Mouse (Mus musculus): Measurements from ENCODE around the gene Prkcz. TPM values are rescaled to one million over a fixed set of nuclear protein-coding genes. Genes with fewer than 3 reads are reported as not detected.

The Prkcz gene
- 17.6 and 18.3 TPM in 2 replicates for polyA plus RNA-seq (2014; fragmentation: Nextera tagmentation; extraction: Ambion mirVana)

- H3K27ac ChIP-seq (ENCODE audit: low read depth, low read length), result no peak within 1 kb of the TSS
- no peaks in the 10 kb centered on the region for H3K9me3 ChIP-seq (ENCODE audit: control insufficient read depth, low read length)
- DNase-seq (ENCODE audit: low spot score, missing footprints) (peak; percentile 95), ATAC-seq (ENCODE audit: low FRiP score) (peak; percentile 80)
- H3K4me3 ChIP-seq (ENCODE audit: low read depth, low read length), result peak within 1 kb of the TSS; percentile 35
- no peaks in the 10 kb centered on the region for H3K36me3 ChIP-seq (ENCODE audit: control insufficient read depth, insufficient read depth, low read length)
- peaks cover 5% of the 10 kb centered on the region; the same call in 1 of the 2 replicates for H3K4me1 ChIP-seq (ENCODE audit: control insufficient read depth, insufficient read depth, low read length)
- peak within 1 kb of the TSS; percentile 50 for H3K4me2 ChIP-seq
- WGBS, result under 1% methylated on average over 51 of the region's 51 CpGs
- no peak within 1 kb of the TSS for H3K9ac ChIP-seq (ENCODE audit: low read length)
- H3K27me3 ChIP-seq (ENCODE audit: control insufficient read depth, insufficient read depth, low read length), result peaks cover 35% of the 10 kb centered on the region
Observed at GRCm38 (mm10) chr4:155361303-155361791, at the start of gene Prkcz. Prkcz (minus strand) TSS chr4:155361361.

- DNase-seq (ENCODE audit: low spot score, missing footprints) (peak; percentile 98), ATAC-seq (ENCODE audit: low FRiP score) (peak; percentile 98)
- Histone ChIP-seq H3K4me2 (peak within 1 kb of the TSS; percentile 86), H3K27ac (ENCODE audit: low read depth, low read length) (no peak within 1 kb of the TSS), H3K27me3 (ENCODE audit: control insufficient read depth, insufficient read depth, low read length) (no peaks in the 10 kb centered on the region), H3K36me3 (ENCODE audit: control insufficient read depth, insufficient read depth, low read length) (no peaks in the 10 kb centered on the region), H3K4me3 (ENCODE audit: low read depth, low read length) (peak within 1 kb of the TSS; percentile 56), H3K4me1 (ENCODE audit: control insufficient read depth, insufficient read depth, low read length) (peaks cover 4% of the 10 kb centered on the region), H3K9me3 (ENCODE audit: control insufficient read depth, low read length) (no peaks in the 10 kb centered on the region), H3K9ac (ENCODE audit: low read length) (peak within 1 kb of the TSS; percentile 66)
- WGBS, result 0% methylated on average over 35 of the region's 35 CpGs
Observed at GRCm38 (mm10) chr4:155409058-155409776, 48.1 kb upstream of the Prkcz start, which contains the start of gene Cfap74. Cfap74 (plus strand) TSS chr4:155409190.

- WGBS, result 1% methylated on average over 8 of the region's 8 CpGs
- peak; percentile 66 for ATAC-seq (ENCODE audit: low FRiP score)
Observed at GRCm38 (mm10) chr4:155408695-155409057, 47.5 kb upstream of the Prkcz start.

GRCm38 (mm10) chr4:155402489-155402888 lies 41.3 kb upstream of the Prkcz start:
- DNase-seq (ENCODE audit: low spot score, missing footprints) (no peak), ATAC-seq (ENCODE audit: low FRiP score) (no peak)
- 92% methylated on average over 1 of the region's 1 CpGs for WGBS
- no peaks in the 10 kb centered on the region for H3K36me3 ChIP-seq (ENCODE audit: control insufficient read depth, insufficient read depth, low read length)
- H3K27me3 ChIP-seq (ENCODE audit: control insufficient read depth, insufficient read depth, low read length), result peaks cover 14% of the 10 kb centered on the region
- peaks cover 6% of the 10 kb centered on the region; the same call in 1 of the 2 replicates for H3K4me1 ChIP-seq (ENCODE audit: control insufficient read depth, insufficient read depth, low read length)
- no peak overlapping the region for H3K27ac ChIP-seq (ENCODE audit: low read depth, low read length)
- no peak overlapping the region for H3K9ac ChIP-seq (ENCODE audit: low read length)
- no peak overlapping the region for H3K4me3 ChIP-seq (ENCODE audit: low read depth, low read length)
- H3K9me3 ChIP-seq (ENCODE audit: control insufficient read depth, low read length), result no peaks in the 10 kb centered on the region
- no peak overlapping the region for H3K4me2 ChIP-seq

More at GRCm38 (mm10) chr4:155408695-155409057, 47.5 kb upstream of the Prkcz start:
- H3K9ac ChIP-seq (ENCODE audit: low read length), result peak overlapping the region; percentile 66
- no peaks in the 10 kb centered on the region for H3K9me3 ChIP-seq (ENCODE audit: control insufficient read depth, low read length)
- no peaks in the 10 kb centered on the region for H3K36me3 ChIP-seq (ENCODE audit: control insufficient read depth, insufficient read depth, low read length)
- H3K4me1 ChIP-seq (ENCODE audit: control insufficient read depth, insufficient read depth, low read length), result peaks cover 4% of the 10 kb centered on the region
- H3K4me3 ChIP-seq (ENCODE audit: low read depth, low read length), result peak overlapping the region; percentile 56
- peak overlapping the region; percentile 86 for H3K4me2 ChIP-seq
- H3K27me3 ChIP-seq (ENCODE audit: control insufficient read depth, insufficient read depth, low read length), result no peaks in the 10 kb centered on the region
- peak; percentile 85 for DNase-seq (ENCODE audit: low spot score, missing footprints)
- no peak overlapping the region for H3K27ac ChIP-seq (ENCODE audit: low read depth, low read length)

- DNase-seq (ENCODE audit: low spot score, missing footprints), result no peak
- Histone ChIP-seq H3K36me3 (ENCODE audit: control insufficient read depth, insufficient read depth, low read length) (no peaks in the 10 kb centered on the region), H3K9ac (ENCODE audit: low read length) (no peak overlapping the region), H3K9me3 (ENCODE audit: control insufficient read depth, low read length) (no peaks in the 10 kb centered on the region), H3K4me1 (ENCODE audit: control insufficient read depth, insufficient read depth, low read length) (peaks cover 6% of the 10 kb centered on the region; the same call in 1 of the 2 replicates), H3K27me3 (ENCODE audit: control insufficient read depth, insufficient read depth, low read length) (peaks cover 25% of the 10 kb centered on the region), H3K27ac (ENCODE audit: low read depth, low read length) (no peak overlapping the region), H3K4me3 (ENCODE audit: low read depth, low read length) (no peak overlapping the region), H3K4me2 (no peak overlapping the region)
- 70% methylated on average over 7 of the region's 7 CpGs for WGBS
- no peak for ATAC-seq (ENCODE audit: low FRiP score)
Observed at GRCm38 (mm10) chr4:155401121-155401520, 40.0 kb upstream of the Prkcz start.

- Histone ChIP-seq H3K4me2 (peak overlapping the region; percentile 48), H3K4me3 (ENCODE audit: low read depth, low read length) (peak overlapping the region; percentile 29), H3K9ac (ENCODE audit: low read length) (no peak overlapping the region), H3K9me3 (ENCODE audit: control insufficient read depth, low read length) (no peaks in the 10 kb centered on the region), H3K27me3 (ENCODE audit: control insufficient read depth, insufficient read depth, low read length) (peaks cover 25% of the 10 kb centered on the region), H3K36me3 (ENCODE audit: control insufficient read depth, insufficient read depth, low read length) (no peaks in the 10 kb centered on the region), H3K4me1 (ENCODE audit: control insufficient read depth, insufficient read depth, low read length) (peaks cover 6% of the 10 kb centered on the region; the same call in 1 of the 2 replicates), H3K27ac (ENCODE audit: low read depth, low read length) (no peak overlapping the region)
- no peak for ATAC-seq (ENCODE audit: low FRiP score)
- 3% methylated on average over 9 of the region's 9 CpGs for WGBS
- peak; percentile 87 for DNase-seq (ENCODE audit: low spot score, missing footprints)
Observed at GRCm38 (mm10) chr4:155398222-155398540, 37.0 kb upstream of the Prkcz start.

GRCm38 (mm10) chr4:155397511-155398221 lies 36.5 kb upstream of the Prkcz start, which contains the start of gene Gabrd:
Gabrd (minus strand) TSS chr4:155398112.
- no peak within 1 kb of the TSS for H3K27ac ChIP-seq (ENCODE audit: low read depth, low read length)
- WGBS, result under 1% methylated on average over 43 of the region's 57 CpGs
- H3K9me3 ChIP-seq (ENCODE audit: control insufficient read depth, low read length), result no peaks in the 10 kb centered on the region
- H3K27me3 ChIP-seq (ENCODE audit: control insufficient read depth, insufficient read depth, low read length), result peaks cover 25% of the 10 kb centered on the region
- ATAC-seq (ENCODE audit: low FRiP score), result peak; percentile 46; the same call in 1 of the 2 replicates
- DNase-seq (ENCODE audit: low spot score, missing footprints), result peak; percentile 91
- peak within 1 kb of the TSS; percentile 29 for H3K4me3 ChIP-seq (ENCODE audit: low read depth, low read length)
- peaks cover 6% of the 10 kb centered on the region; the same call in 1 of the 2 replicates for H3K4me1 ChIP-seq (ENCODE audit: control insufficient read depth, insufficient read depth, low read length)
- H3K36me3 ChIP-seq (ENCODE audit: control insufficient read depth, insufficient read depth, low read length), result no peaks in the 10 kb centered on the region
- H3K4me2 ChIP-seq, result peak within 1 kb of the TSS; percentile 48
- H3K9ac ChIP-seq (ENCODE audit: low read length), result no peak within 1 kb of the TSS

GRCm38 (mm10) chr4:155396751-155397150 lies 35.6 kb upstream of the Prkcz start:
- peaks cover 6% of the 10 kb centered on the region; the same call in 1 of the 2 replicates for H3K4me1 ChIP-seq (ENCODE audit: control insufficient read depth, insufficient read depth, low read length)
- peaks cover 25% of the 10 kb centered on the region for H3K27me3 ChIP-seq (ENCODE audit: control insufficient read depth, insufficient read depth, low read length)
- H3K4me3 ChIP-seq (ENCODE audit: low read depth, low read length), result no peak overlapping the region
- DNase-seq (ENCODE audit: low spot score, missing footprints) (no peak), ATAC-seq (ENCODE audit: low FRiP score) (no peak)
- no peaks in the 10 kb centered on the region for H3K9me3 ChIP-seq (ENCODE audit: control insufficient read depth, low read length)
- H3K4me2 ChIP-seq, result no peak overlapping the region
- no peak overlapping the region for H3K9ac ChIP-seq (ENCODE audit: low read length)
- 83% methylated on average over 4 of the region's 4 CpGs for WGBS
- H3K27ac ChIP-seq (ENCODE audit: low read depth, low read length), result no peak overlapping the region
- H3K36me3 ChIP-seq (ENCODE audit: control insufficient read depth, insufficient read depth, low read length), result no peaks in the 10 kb centered on the region

- H3K9ac ChIP-seq (ENCODE audit: low read length), result no peak overlapping the region
- ATAC-seq (ENCODE audit: low FRiP score) (no peak), DNase-seq (ENCODE audit: low spot score, missing footprints) (no peak)
- H3K4me3 ChIP-seq (ENCODE audit: low read depth, low read length), result no peak overlapping the region
- 80% methylated on average over 5 of the region's 5 CpGs for WGBS
- H3K27ac ChIP-seq (ENCODE audit: low read depth, low read length), result no peak overlapping the region
- peaks cover 25% of the 10 kb centered on the region for H3K27me3 ChIP-seq (ENCODE audit: control insufficient read depth, insufficient read depth, low read length)
- H3K4me2 ChIP-seq, result no peak overlapping the region
- peaks cover 6% of the 10 kb centered on the region; the same call in 1 of the 2 replicates for H3K4me1 ChIP-seq (ENCODE audit: control insufficient read depth, insufficient read depth, low read length)
- H3K9me3 ChIP-seq (ENCODE audit: control insufficient read depth, low read length), result no peaks in the 10 kb centered on the region
- H3K36me3 ChIP-seq (ENCODE audit: control insufficient read depth, insufficient read depth, low read length), result no peaks in the 10 kb centered on the region
Observed at GRCm38 (mm10) chr4:155395471-155395870, 34.3 kb upstream of the Prkcz start.
